ENCODE assay signal across 8 mouse cellular contexts in genomic region chr14:93381163-93381562, GRCm38 (mm10).
DNase-seq lines count a peak whose midpoint lies in the region; ATAC-seq lines count a peak whose summit lies in the region.

No protein-coding gene starts in this region.

- H3K27ac ChIP-seq in midbrain, embryonic 13.5 days = no peak overlapping the region
- no peak overlapping the region for H3K27ac ChIP-seq in liver, embryonic 12.5 days

- H3K9ac ChIP-seq in midbrain, embryonic 13.5 days (replicated peaks) = no peak overlapping the region
- no peak overlapping the region for H3K9ac ChIP-seq in liver, embryonic 12.5 days

- peak; percentile 9 for DNase-seq in kidney, postnatal 10 days
- no peak for DNase-seq in kidney, adult 18-20 months
- DNase-seq in brain, adult 2 months (ENCODE audit: low read depth, low spot score) = peak; percentile 89
- peak; percentile 5 for DNase-seq in fibroblast of lung, adult 2 months (ENCODE audit: low read depth)
- no peak for DNase-seq in adrenal gland, postnatal 4 days (ENCODE audit: low spot score in 2 of 2)
- no peak for DNase-seq in kidney, postnatal 36 days

- H3K4me1 ChIP-seq in midbrain, embryonic 13.5 days (replicated peaks) = no peaks in the 10 kb centered on the region
- H3K4me1 ChIP-seq in liver, embryonic 12.5 days = no peaks in the 10 kb centered on the region

- peak; percentile 72; the same call in 1 of the 2 replicates for ATAC-seq in midbrain, embryonic 13.5 days
- ATAC-seq in liver, embryonic 12.5 days = no peak

- H3K9me3 ChIP-seq in midbrain, embryonic 13.5 days = no peaks in the 10 kb centered on the region
- no peaks in the 10 kb centered on the region for H3K9me3 ChIP-seq in liver, embryonic 12.5 days (replicated peaks)

- H3K4me2 ChIP-seq in midbrain, embryonic 13.5 days (replicated peaks) = no peak overlapping the region
- no peak overlapping the region for H3K4me2 ChIP-seq in liver, embryonic 12.5 days

- H3K27me3 ChIP-seq in midbrain, embryonic 13.5 days = no peaks in the 10 kb centered on the region
- no peaks in the 10 kb centered on the region for H3K27me3 ChIP-seq in liver, embryonic 12.5 days (replicated peaks)

- H3K4me3 ChIP-seq in midbrain, embryonic 13.5 days (replicated peaks) = no peak overlapping the region
- H3K4me3 ChIP-seq in liver, embryonic 12.5 days = no peak overlapping the region

- WGBS in midbrain, embryonic 13.5 days = 35% methylated on average over 4 of the region's 4 CpGs
- 39% methylated on average over 4 of the region's 4 CpGs for WGBS in liver, embryonic 12.5 days (ENCODE audit: insufficient replicate concordance)

- no peaks in the 10 kb centered on the region for H3K36me3 ChIP-seq in midbrain, embryonic 13.5 days
- H3K36me3 ChIP-seq in liver, embryonic 12.5 days = no peaks in the 10 kb centered on the region

Comparison
In these comparisons a context has a peak if more than half of its experiments do, and no peak if none do; other contexts are left out.
1. DNase-seq: peak in kidney, postnatal 10 days (single experiment), brain, adult 2 months (single experiment) and fibroblast of lung, adult 2 months (single experiment); none in kidney, adult 18-20 months (single experiment), adrenal gland, postnatal 4 days (0 of 2) and kidney, postnatal 36 days (0 of 2).